Mouse (Mus musculus) retina, adult 2 months (tissue): ENCODE data around the gene Irf7.

Experiments used
- DNase-seq: peaks from one replicate; pipeline ENCODE4 v3.0.0-alpha.2; 2012; ENCODE audit warnings: low read depth, low spot score

The Irf7 gene

DNA sequence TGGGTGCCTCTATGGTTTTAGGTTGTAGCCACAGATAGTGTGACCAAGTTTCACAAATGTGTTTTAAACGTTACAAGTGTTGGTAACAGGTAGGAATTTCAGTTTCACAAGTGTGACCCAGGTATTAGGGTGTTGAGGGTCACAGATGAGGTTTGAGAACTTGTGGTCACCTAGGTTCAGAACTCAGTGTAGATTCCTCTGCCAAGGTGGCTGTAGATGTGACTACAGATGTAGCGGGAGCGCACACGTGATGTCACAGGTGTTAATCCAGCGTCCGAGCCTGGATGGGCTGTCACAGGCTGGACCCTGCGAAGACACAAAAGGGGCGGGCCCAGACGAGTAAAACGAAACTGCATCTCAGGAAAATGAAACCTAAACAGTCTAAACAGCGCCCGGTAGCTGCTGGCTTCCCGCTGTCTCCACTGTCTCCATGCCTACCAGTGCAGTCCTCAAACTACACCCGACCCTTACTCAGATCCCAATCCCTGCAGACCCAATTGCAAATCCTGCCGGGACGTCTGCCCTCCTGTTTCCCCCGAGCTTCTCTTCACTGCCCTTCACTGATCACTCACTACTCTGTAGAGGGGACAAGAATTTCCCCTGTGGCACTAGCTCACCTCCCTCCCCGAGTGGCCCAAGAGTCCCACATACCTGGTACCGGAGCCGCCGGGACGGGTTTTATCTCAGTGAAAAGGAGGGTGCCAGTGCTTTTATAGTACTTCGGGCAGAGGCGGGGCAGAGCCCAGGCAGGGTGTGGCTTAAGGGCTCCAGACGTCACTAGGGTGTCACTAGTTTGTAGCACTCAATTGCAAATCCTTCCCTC lies at the start of gene Irf7:
Irf7 (minus strand) TSS at position 743 of the 823 bp plus-strand sequence.
- peak; percentile 53 for DNase-seq

DNA sequence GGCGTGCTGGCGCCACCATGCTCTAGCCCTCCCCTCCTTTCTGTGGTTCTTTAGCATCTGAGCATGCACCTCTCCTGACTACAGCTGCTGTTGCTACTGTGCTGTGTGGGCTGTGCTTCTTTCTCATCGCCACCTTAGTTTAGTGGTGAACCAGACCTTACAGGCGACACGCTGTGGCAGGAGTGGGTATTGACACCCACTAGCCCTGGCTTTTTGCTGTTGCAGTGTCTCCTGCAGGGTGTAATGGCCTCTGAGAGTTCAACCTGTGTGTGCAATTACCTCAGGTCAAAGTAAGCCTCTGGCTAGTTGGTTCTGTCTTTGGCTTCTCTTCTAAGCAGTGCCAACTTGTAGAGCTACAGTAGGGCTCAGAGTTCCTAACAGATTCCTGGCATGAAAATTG lies 49.7 kb upstream of the Irf7 start:
- no peak for DNase-seq

DNA sequence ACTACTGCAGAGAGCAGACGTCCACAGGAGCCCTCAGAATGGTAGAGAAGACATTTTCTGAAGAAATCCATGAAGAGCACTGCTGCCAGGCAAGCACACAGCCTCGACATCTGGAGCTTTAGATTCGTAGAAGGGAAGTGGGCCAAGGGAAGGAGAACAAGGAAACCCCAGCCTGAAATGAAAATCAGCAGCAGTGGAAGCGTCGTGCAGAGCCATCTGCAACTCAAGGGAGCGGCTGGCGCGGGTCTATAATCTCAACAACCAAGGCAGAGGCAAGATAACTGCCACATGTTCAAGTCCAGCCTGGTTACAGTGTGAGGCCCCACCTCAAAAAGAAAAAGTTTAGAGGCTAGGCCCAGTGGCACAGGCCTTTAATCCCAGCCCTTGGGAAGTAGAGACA lies 48.8 kb upstream of the Irf7 start:
- no peak for DNase-seq

DNA sequence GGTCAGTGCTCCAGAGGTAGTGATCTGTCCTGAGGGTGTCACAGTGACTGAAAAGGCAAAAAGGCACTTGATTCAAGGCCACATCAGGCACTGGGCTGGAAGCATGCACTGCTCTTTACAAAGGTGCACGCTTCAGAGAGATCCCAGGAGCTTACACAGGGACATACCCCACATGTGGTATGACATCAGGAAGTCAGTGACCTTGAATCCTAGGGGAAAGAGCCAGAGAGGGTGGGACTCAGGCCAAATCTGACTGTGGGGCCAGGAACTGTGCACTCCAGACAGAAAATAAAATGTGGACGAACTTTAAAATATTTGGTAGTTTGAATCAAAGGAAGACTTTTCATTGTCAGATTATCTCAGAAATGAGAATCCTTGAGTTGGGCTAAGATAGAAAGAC lies 48.1 kb upstream of the Irf7 start:
- no peak for DNase-seq

- DNase-seq: no peak
Observed at GRCm38 (mm10) chr7:141304537-141304936, 38.3 kb upstream of the Irf7 start.

- DNase-seq: no peak
Observed at GRCm38 (mm10) chr7:141302702-141303268, 36.5 kb upstream of the Irf7 start.

DNA sequence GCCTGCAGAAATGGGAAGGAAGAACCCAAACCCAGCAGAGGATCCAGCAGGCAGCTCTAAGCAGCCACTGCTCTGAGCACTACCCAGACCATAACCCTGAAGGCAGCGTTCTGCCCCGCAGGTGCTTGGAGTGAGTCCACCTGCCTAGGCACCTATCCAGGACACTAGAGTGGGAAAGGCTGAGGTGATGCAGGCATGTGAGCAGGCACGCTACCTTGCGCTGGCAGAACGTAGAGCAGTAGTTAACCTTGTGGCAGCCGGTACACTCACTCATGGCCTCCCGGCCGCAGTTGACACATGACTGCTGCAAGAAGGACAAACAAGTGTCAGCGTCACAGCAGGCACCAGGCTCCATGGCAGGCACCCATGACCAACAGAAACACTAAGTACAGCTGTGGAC lies 35.1 kb upstream of the Irf7 start:
- no peak for DNase-seq

- DNase-seq: no peak
Observed at GRCm38 (mm10) chr7:141299175-141299574, 32.9 kb upstream of the Irf7 start.

DNA sequence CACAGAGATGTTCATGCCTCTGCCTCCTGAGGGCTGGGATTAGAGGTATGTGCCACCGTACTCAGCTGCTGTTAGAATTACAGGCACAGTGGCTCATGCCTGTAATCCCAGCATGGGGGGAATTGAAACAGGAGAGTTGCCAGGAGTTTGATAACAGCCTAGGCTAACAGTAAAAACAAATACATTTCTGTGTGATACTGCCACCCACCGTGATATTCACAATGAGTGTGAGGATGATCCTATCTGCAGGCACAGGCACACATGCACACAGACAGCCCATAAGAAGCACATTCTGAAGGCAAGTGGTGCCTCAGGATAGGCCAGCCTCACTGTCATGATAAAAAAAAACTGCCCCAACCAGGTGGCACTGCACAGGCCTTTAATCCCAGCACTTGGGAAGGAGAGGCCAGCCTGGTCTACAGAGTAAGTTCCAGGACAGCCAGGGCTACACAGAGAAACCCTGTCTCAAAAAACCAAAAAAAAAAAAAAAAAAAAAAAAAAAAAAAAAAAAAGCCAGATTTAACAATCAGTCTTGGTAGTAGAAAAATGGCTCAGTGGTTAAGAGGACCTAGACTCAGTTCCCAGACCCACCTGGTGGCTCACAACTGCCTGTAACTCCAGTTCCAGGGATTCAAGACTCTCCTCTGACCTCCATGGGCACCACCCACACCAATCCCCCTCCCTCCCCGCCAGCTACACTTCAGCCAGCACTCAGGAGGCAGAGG lies 31.8 kb upstream of the Irf7 start:
- DNase-seq: no peak

DNA sequence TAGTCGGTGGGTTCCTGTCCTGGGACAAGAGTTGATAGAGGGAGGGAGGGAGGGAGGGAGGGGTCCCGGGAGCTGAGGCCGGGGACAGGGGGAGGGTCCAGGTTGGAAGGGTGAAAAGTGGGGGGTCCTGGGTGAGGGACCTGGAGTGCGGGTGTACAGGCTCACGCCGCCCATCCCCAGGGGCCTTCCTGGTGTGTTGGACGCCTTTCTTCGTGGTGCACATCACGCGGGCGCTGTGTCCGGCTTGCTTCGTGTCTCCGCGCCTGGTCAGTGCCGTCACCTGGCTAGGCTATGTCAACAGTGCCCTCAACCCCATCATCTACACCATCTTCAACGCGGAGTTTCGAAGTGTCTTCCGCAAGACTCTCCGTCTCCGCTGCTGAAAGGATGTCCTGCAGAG lies 28.2 kb upstream of the Irf7 start:
- DNase-seq: no peak

DNA sequence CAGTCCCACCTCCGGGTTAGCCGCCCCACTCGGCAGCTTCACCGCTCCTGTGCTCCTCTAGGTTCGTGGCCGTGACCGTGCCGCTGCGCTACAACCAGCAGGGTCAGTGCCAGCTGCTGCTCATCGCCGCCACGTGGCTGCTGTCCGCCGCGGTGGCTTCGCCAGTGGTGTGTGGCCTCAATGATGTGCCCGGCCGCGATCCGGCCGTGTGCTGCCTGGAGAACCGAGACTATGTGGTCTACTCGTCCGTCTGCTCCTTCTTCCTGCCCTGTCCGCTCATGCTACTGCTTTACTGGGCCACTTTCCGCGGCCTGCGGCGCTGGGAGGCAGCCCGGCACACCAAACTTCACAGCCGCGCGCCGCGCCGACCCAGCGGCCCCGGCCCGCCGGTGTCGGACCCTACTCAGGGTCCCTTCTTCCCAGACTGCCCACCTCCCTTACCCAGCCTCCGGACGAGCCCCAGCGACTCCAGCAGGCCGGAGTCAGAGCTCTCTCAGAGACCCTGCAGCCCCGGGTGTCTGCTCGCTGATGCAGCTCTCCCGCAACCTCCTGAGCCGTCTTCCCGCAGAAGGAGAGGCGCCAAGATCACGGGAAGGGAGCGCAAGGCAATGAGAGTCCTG lies 27.7 kb upstream of the Irf7 start:
- DNase-seq: peak; percentile 29

- DNase-seq: peak; percentile 87
Observed at GRCm38 (mm10) chr7:141292583-141293388, 26.5 kb upstream of the Irf7 start.

GRCm38 (mm10) chr7:141291921-141292582 lies 25.8 kb upstream of the Irf7 start, which contains the start of gene Drd4:
Gene Drd4 (plus strand): TSS chr7:141292006.
- peak; percentile 50 for DNase-seq

DNA sequence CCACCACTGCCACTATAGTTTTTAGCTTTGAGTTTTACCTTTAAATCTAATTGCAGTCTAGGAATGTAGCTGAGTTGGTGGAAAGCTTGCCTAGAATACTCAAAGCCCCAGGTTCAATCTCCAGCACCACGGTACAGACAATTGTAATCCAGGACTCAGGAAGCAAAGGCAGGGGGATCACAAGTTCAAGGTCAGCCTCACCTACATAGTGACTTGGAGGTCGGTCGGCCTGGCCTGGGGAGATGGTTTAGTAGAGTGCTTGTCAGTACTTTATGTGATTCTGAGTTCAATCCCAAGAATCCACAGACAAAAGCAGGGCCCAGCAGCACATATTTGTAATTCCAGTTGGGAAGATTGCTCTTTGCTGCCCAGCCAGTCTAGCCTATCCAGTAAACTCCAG lies 21.8 kb upstream of the Irf7 start:
- no peak for DNase-seq

- no peak for DNase-seq
Observed at GRCm38 (mm10) chr7:141282756-141283155, 16.5 kb upstream of the Irf7 start.

- no peak for DNase-seq
Observed at GRCm38 (mm10) chr7:141281442-141281841, 15.2 kb upstream of the Irf7 start.

- no peak for DNase-seq
Observed at GRCm38 (mm10) chr7:141278766-141279590, 12.7 kb upstream of the Irf7 start, which contains the start of gene Sct. Gene Sct (minus strand): TSS chr7:141279133.

- DNase-seq: no peak
Observed at GRCm38 (mm10) chr7:141277701-141278678, 11.7 kb upstream of the Irf7 start.

DNA sequence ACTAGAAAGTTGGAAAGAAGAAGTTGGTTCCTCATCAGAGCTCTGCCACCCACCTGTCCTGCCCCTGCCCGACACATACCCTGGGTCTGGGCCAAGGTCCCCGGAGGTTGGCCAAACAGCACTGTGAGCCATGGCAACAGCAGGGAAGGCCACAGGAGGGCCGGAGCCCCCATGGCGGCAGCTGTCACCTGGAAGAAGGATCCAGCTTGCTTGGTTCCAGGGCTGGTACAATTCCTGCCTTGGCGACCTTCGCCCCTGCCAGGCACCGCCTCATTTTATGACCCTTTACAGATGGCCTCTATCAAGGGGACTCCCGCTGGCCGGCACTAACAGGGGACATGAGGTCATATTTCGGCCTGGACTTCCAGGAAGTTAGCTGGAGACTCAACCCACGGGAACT lies 10.3 kb upstream of the Irf7 start, which contains the start of gene Cdhr5:
Cdhr5 (minus strand) TSS at position 241 of the 400 bp plus-strand sequence.
- DNase-seq: no peak
